Mouse (Mus musculus): ENCODE data around the gene Hspg2. TPM values are rescaled to one million over a fixed set of nuclear protein-coding genes. Genes with fewer than 3 reads are reported as not detected.

The Hspg2 gene
- total RNA-seq, 1 experiment: 226 TPM

DNA sequence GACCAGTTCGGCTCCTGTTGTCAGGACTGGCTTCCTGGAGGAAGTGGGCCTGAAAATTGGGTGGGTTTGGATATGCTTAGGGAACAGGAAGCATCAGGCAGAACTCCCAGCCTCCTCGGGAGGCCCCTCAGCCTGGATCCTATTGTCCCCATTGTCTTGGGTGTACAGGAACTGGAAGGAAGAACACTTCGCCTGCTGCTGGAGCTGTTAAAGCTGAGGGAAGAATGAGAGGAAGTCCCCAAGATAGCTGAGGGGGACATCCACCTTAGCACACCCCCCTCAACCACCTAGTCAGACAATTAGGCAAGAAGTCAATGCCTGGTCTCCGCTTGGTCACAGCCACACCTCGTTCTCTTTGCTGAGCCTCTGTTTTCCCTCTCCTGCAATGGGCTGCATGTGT lies 9.7 kb downstream of the Hspg2 start:
- no peak for DNase-seq (ENCODE audit: low read depth, low spot score)
- Histone ChIP-seq H3K4me1 (ENCODE audit: control insufficient read depth in 2 of 2, insufficient read depth in 2 of 2, low read length in 2 of 2, poor library complexity in 1 of 2) (peaks cover 29 to 75% of the 10 kb centered on the region in 2 experiments), H3K9ac (ENCODE audit: insufficient read depth, low read depth, low read length, poor library complexity, severe bottlenecking) (no peak overlapping the region), H3K36me3 (ENCODE audit: control insufficient read depth, insufficient read depth, low read length, poor library complexity, severe bottlenecking) (no peaks in the 10 kb centered on the region; the same call in 1 of the 2 replicates), H3K27ac (ENCODE audit: insufficient read depth, low read depth, low read length, poor library complexity, severe bottlenecking) (no peak overlapping the region), H3K9me3 (ENCODE audit: control insufficient read depth, insufficient read depth, low read depth, low read length) (no peaks in the 10 kb centered on the region), H3K4me3 (ENCODE audit: insufficient read depth in 1 of 2, low read depth in 1 of 2, low read length in 2 of 2, poor library complexity in 1 of 2, severe bottlenecking in 1 of 2) (no peak overlapping the region)
- in situ Hi-C loops (cut with MboI; ENCODE audit: low sequenced_read_pairs in 2 of 2, unreplicated experiment in 2 of 2): no loop called here
- TF ChIP-seq ZC3H11A (IDR thresholded peaks at IDR 0.05; ENCODE audit: borderline replicate concordance, low read depth, low read length) (no peak), HCFC1 (IDR thresholded peaks at IDR 0.05; ENCODE audit: borderline replicate concordance, insufficient read depth, low read length) (no peak), ZNF384 (IDR thresholded peaks at IDR 0.05; ENCODE audit: low read depth, low read length) (no peak), MAFK (IDR thresholded peaks at IDR 0.05; ENCODE audit: insufficient read depth, low read depth, low read length) (no peak), CHD2 (IDR thresholded peaks at IDR 0.05; ENCODE audit: low read depth, low read length) (no peak)

GRCm38 (mm10) chr4:137479757-137480156 lies 11.2 kb downstream of the Hspg2 start:
- Histone ChIP-seq H3K36me3 (ENCODE audit: control insufficient read depth, insufficient read depth, low read length, poor library complexity, severe bottlenecking) (peaks cover 2% of the 10 kb centered on the region; the same call in 1 of the 2 replicates), H3K4me1 (ENCODE audit: control insufficient read depth in 2 of 2, insufficient read depth in 2 of 2, low read length in 2 of 2, poor library complexity in 1 of 2) (peaks cover 29 to 71% of the 10 kb centered on the region in 2 experiments), H3K9ac (ENCODE audit: insufficient read depth, low read depth, low read length, poor library complexity, severe bottlenecking) (no peak overlapping the region), H3K9me3 (ENCODE audit: control insufficient read depth, insufficient read depth, low read depth, low read length) (no peaks in the 10 kb centered on the region), H3K27ac (ENCODE audit: insufficient read depth, low read depth, low read length, poor library complexity, severe bottlenecking) (peak overlapping the region; percentile 84; the same call in 1 of the 2 replicates), H3K4me3 (ENCODE audit: insufficient read depth in 1 of 2, low read depth in 1 of 2, low read length in 2 of 2, poor library complexity in 1 of 2, severe bottlenecking in 1 of 2) (peak overlapping the region; percentile 11 to 25; a peak in 2 of 4 replicates)
- peak; percentile 83 for DNase-seq (ENCODE audit: low read depth, low spot score)
- in situ Hi-C loops (cut with MboI; ENCODE audit: low sequenced_read_pairs in 2 of 2, unreplicated experiment in 2 of 2): no loop called here
- TF ChIP-seq ZNF384 (IDR thresholded peaks at IDR 0.05; ENCODE audit: low read depth, low read length): no peak
- TF ChIP-seq HCFC1 (IDR thresholded peaks at IDR 0.05; ENCODE audit: borderline replicate concordance, insufficient read depth, low read length): no peak
- no peak for TF ChIP-seq CHD2 (IDR thresholded peaks at IDR 0.05; ENCODE audit: low read depth, low read length)
- TF ChIP-seq ZC3H11A (IDR thresholded peaks at IDR 0.05; ENCODE audit: borderline replicate concordance, low read depth, low read length): no peak
- no peak for TF ChIP-seq MAFK (IDR thresholded peaks at IDR 0.05; ENCODE audit: insufficient read depth, low read depth, low read length)

- H3K27ac ChIP-seq (ENCODE audit: insufficient read depth, low read depth, low read length, poor library complexity, severe bottlenecking): peak overlapping the region; percentile 84
- peaks cover 31 to 71% of the 10 kb centered on the region in 2 experiments for H3K4me1 ChIP-seq (ENCODE audit: control insufficient read depth in 2 of 2, insufficient read depth in 2 of 2, low read length in 2 of 2, poor library complexity in 1 of 2)
- peak overlapping the region; percentile 23 to 25; a peak in 3 of 4 replicates for H3K4me3 ChIP-seq (ENCODE audit: insufficient read depth in 1 of 2, low read depth in 1 of 2, low read length in 2 of 2, poor library complexity in 1 of 2, severe bottlenecking in 1 of 2)
- in situ Hi-C loops (cut with MboI; ENCODE audit: low sequenced_read_pairs in 2 of 2, unreplicated experiment in 2 of 2): no loop called here
- peaks cover 3% of the 10 kb centered on the region; the same call in 1 of the 2 replicates for H3K36me3 ChIP-seq (ENCODE audit: control insufficient read depth, insufficient read depth, low read length, poor library complexity, severe bottlenecking)
- peak overlapping the region; percentile 40 for H3K9ac ChIP-seq (ENCODE audit: insufficient read depth, low read depth, low read length, poor library complexity, severe bottlenecking)
- TF ChIP-seq MAFK (IDR thresholded peaks at IDR 0.05; ENCODE audit: insufficient read depth, low read depth, low read length) (no peak), ZC3H11A (IDR thresholded peaks at IDR 0.05; ENCODE audit: borderline replicate concordance, low read depth, low read length) (no peak), HCFC1 (IDR thresholded peaks at IDR 0.05; ENCODE audit: borderline replicate concordance, insufficient read depth, low read length) (no peak), ZNF384 (IDR thresholded peaks at IDR 0.05; ENCODE audit: low read depth, low read length) (no peak), CHD2 (IDR thresholded peaks at IDR 0.05; ENCODE audit: low read depth, low read length) (no peak)
- DNase-seq (ENCODE audit: low read depth, low spot score): no peak
- no peaks in the 10 kb centered on the region for H3K9me3 ChIP-seq (ENCODE audit: control insufficient read depth, insufficient read depth, low read depth, low read length)
These were observed 11.8 kb downstream of the Hspg2 start for GRCm38 (mm10) chr4:137480191-137480992.

- H3K9me3 ChIP-seq (ENCODE audit: control insufficient read depth, insufficient read depth, low read depth, low read length): no peaks in the 10 kb centered on the region
- peaks cover 3% of the 10 kb centered on the region; the same call in 1 of the 2 replicates for H3K36me3 ChIP-seq (ENCODE audit: control insufficient read depth, insufficient read depth, low read length, poor library complexity, severe bottlenecking)
- TF ChIP-seq HCFC1 (IDR thresholded peaks at IDR 0.05; ENCODE audit: borderline replicate concordance, insufficient read depth, low read length) (no peak), CHD2 (IDR thresholded peaks at IDR 0.05; ENCODE audit: low read depth, low read length) (no peak), ZC3H11A (IDR thresholded peaks at IDR 0.05; ENCODE audit: borderline replicate concordance, low read depth, low read length) (no peak), MAFK (IDR thresholded peaks at IDR 0.05; ENCODE audit: insufficient read depth, low read depth, low read length) (no peak), ZNF384 (IDR thresholded peaks at IDR 0.05; ENCODE audit: low read depth, low read length) (no peak)
- H3K4me3 ChIP-seq (ENCODE audit: insufficient read depth in 1 of 2, low read depth in 1 of 2, low read length in 2 of 2, poor library complexity in 1 of 2, severe bottlenecking in 1 of 2): peak overlapping the region; percentile 16 to 25; a peak in 1 of 4 replicates
- no peak for DNase-seq (ENCODE audit: low read depth, low spot score)
- peak overlapping the region; percentile 84; the same call in 1 of the 2 replicates for H3K27ac ChIP-seq (ENCODE audit: insufficient read depth, low read depth, low read length, poor library complexity, severe bottlenecking)
- peak overlapping the region; percentile 40; the same call in 1 of the 2 replicates for H3K9ac ChIP-seq (ENCODE audit: insufficient read depth, low read depth, low read length, poor library complexity, severe bottlenecking)
- H3K4me1 ChIP-seq (ENCODE audit: control insufficient read depth in 2 of 2, insufficient read depth in 2 of 2, low read length in 2 of 2, poor library complexity in 1 of 2): peaks cover 31 to 68% of the 10 kb centered on the region in 2 experiments
- in situ Hi-C loops (cut with MboI; ENCODE audit: low sequenced_read_pairs in 2 of 2, unreplicated experiment in 2 of 2): no loop called here
These were observed 12.4 kb downstream of the Hspg2 start for GRCm38 (mm10) chr4:137480993-137481340.

Measured in ES-E14 (cell line).